Mouse (Mus musculus) heart, adult 18-20 months (tissue): ENCODE measurements at regions not wholly inside any gene's neighbourhood (a gene's known extent, or its start where the extent isn't known, plus 50 kb on each side); places are given as distances from the start of the nearest gene placed in this dataset.

Source experiments
- DNase-seq, 2 experiments: peaks; one replicate each; pipeline ENCODE4 v3.0.0; 2021 to 2022; ENCODE audit warnings: mixed read lengths in 1 of 2

GRCm38 (mm10) chr6:117569576-117570326, 271.2 kb upstream of the Zfp637 start:
- DNase-seq, result no peak

DNA sequence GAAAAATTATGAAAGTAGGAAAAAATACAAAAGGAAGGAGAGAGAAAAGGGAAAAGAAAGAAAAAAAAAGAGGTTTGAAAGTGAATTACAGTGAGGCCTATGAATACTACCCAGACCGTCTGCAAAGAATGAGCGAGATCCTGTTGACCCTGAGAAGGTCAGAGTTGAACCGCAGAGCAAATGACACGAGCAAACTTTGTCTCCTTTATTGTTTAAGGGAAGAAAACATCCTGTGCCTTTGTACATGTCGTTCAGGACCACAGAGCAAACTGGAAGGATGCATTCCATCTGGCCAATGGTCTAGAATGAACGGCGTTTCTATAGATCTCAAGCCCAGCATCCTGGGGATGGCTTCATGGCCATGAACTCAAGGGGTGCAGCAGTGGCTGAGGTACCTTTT, 270.6 kb upstream of the Zfp637 start:
- no peak for DNase-seq

DNA sequence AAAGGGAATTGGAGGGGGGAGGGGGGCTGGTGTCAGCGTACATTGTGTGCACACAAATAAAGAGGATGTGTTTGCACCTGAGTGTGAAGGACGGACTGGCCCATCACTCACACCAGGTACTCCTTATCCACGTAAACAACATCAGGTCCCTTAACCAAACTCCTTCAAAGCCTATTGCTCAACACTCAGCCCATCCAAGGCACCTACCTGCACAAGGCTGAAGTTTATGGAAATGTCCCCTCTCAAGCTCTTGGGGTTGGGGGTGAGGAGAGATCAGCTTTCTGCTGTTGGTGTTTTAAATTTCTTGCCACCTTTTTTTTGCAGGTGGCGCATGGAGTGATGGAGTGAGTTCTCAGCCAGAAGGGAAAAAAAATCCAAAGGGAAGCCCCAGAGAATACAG, 270.2 kb upstream of the Zfp637 start:
- no peak for DNase-seq

GRCm38 (mm10) chr6:117572006-117572405, 269.0 kb upstream of the Zfp637 start:
- DNase-seq, result no peak

- no peak for DNase-seq
Measured at GRCm38 (mm10) chr6:117573371-117573770, 267.6 kb upstream of the Zfp637 start.

- DNase-seq, result no peak
Measured at GRCm38 (mm10) chr6:117574146-117574545, 266.8 kb upstream of the Zfp637 start.

GRCm38 (mm10) chr6:117575057-117575456, 265.9 kb upstream of the Zfp637 start:
- DNase-seq, result no peak

GRCm38 (mm10) chr6:117576021-117576420, 265.0 kb upstream of the Zfp637 start:
- no peak for DNase-seq

DNA sequence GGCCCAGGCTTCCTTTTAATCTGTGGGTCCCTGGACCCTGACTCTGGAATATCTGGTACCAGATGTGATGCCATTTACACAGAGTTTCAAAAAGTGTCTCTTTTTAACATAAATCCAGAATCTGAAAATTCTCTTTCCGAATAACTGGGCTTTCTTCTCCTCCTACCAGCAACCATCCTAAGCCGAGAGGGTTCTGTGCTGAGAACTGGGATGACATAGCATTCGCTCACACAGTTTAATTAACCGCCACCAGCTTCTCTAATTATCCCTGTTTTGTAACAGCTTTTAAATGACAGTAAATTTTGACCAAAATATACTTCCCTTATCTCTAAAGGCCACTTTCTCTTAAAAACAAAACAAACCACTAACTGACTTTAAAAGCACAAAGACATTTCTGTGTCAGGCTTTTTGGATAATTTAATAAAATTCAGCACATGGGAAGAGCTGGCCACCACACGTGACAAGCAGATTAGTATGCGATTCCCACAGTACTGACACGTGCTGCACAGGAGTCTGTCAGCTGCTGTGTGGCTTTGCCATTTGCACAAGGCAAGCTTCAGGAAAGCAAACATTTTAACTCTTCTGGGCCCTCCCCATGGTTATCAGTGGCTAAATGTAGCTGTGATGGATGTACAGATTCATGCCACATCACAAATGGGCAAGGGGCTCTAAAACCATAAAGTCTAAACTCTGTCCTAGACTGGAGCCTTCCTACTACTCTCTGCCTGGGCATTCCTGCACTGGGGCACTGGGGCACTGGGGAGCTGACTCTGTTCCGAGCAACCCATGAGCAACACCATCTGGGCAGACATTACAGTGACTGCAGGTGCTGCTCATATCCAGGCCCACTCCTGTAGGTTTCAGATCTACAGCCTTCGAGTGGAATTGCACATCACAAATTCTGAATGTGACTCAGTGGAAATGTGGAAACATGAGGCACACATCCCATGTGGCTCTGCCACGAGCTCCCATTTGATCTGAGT, 263.1 kb upstream of the Zfp637 start:
- DNase-seq, result no peak

GRCm38 (mm10) chr6:117580951-117581350, 260.0 kb upstream of the Zfp637 start:
- DNase-seq, result peak in 1 of 2 experiments; percentile 31

- DNase-seq, result peak; percentile 44 to 89
Measured at GRCm38 (mm10) chr6:117583121-117583520, 257.9 kb upstream of the Zfp637 start.

DNA sequence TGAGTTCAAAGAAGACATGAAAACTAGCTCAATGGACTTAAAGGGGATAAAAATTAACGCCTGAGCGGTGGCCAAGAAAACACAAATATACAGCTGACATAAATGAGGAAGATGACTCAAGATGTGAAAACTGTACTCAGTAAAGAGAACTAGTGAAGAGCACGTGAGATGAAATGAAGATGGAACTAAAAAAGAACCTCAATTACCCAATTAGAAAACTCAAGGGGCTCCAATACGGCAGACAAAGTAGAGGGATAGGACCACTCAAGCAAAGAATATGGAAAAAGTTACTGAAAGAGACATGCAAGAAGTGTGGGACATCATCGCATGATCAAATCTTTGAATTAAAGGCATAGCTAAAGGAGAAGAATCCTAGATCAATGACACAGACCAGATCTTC, 256.4 kb upstream of the Zfp637 start:
- DNase-seq, result no peak

- peak in 1 of 2 experiments; percentile 1 for DNase-seq
Measured at GRCm38 (mm10) chr6:117596166-117596840, 244.7 kb upstream of the Zfp637 start.

DNA sequence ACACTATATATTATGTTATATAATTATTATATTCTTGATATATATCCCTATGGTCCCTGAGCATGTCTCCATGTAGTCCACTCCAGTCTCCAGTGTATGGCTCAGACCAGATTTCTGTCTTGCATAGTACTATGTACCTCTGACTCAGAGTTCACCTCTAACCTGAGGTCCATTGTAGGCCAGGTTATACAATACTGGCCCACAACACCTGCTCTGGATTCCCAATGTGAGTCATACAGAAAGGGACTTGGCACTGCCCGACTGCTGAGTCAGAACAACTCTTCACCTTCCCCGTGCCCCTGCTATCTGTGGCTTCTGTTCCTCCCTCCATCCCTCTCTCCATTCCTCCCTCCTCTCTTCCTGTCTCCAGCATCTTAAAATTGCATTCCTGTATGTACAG, 236.1 kb upstream of the Zfp637 start:
- no peak for DNase-seq

GRCm38 (mm10) chr6:117605685-117606084, 235.3 kb upstream of the Zfp637 start:
- DNase-seq, result peak; percentile 37 to 43

DNA sequence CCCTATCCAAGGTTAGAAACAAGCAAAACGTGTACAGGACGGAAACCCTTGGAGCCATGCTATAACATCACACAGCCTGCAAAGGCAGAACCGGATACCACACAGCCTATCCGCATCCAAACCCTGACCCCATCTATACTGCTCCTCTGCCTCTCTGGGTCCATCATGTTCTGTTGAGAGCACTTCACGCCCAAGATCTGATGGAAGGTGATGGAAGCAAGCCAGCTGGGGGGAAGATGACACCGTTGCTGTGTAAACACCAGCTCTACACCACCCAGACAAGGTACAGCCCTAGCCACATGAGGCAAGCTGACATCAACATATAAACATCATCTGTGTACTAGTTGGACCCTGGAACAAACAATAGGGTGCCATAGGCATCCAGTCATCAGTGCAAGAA, 234.8 kb upstream of the Zfp637 start:
- DNase-seq, result no peak

DNA sequence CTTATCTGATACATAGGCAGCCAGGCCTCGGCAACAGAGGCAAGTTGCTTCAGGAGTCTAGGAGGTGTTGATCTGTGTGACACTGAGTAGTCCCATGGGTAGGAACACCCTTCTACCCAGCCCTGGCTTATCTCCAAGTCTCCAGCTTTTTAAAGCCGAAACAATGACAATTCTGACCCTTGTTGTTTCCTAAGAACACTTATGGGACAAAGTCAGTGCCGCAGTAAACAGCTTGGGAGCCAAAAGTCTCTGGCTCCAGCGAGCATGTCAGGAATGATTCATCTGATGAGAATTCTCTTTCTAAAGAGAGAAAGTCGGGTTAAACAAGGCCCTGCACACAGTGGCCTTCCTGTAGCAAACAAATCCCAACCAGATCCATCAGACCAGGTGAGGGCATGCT, 234.0 kb upstream of the Zfp637 start:
- peak; percentile 72 to 87 for DNase-seq

- DNase-seq, result peak; percentile 54 to 61
Measured at GRCm38 (mm10) chr6:117609476-117610404, 231.2 kb upstream of the Zfp637 start.

GRCm38 (mm10) chr6:117611281-117611680, 229.7 kb upstream of the Zfp637 start:
- no peak for DNase-seq

DNA sequence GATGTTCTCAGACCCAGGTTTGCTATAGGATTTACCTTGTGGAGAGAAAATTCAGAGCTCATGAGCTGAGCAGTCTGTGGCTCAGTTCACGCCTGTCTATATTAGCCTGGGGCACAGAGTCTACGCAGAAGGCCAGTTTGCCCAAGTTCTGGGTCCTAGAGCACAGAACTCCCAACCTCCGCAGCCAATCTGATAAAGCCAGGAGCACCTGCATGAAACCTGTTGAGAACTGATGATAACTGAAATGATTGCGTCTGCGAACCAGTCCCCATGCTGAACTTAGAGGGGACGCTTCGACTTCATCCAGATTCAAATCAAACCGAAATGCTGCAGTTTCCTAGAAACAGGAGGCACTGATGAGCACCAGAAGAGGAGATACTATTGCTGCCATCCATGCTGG, 229.0 kb upstream of the Zfp637 start:
- no peak for DNase-seq

DNA sequence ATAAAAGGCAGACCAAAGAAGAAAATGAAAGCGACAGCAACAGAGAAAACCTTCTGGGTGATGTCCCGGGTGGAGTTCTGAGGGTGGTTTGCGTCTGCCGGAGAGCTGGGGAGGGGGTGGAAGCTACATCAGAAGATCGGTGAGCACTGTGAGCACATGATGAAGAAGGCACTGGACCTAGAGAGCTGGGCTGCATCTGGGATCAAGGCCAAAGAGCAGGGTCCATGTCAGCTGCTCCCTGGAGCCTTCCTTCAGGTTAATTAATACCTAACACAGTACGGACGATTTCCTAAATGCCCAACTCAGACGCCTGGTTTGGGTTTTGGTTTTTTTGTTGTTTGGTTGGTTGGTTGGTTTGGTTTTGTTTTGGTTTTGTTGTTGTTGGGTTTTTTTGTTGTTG, 228.6 kb upstream of the Zfp637 start:
- no peak for DNase-seq
